Mouse (Mus musculus) heart, embryonic 12.5 days (tissue): ENCODE results near the gene Gtf2f1. TPM values are rescaled to one million over a fixed set of nuclear protein-coding genes. Genes with fewer than 3 reads are reported as not detected.
A peak's percentile ranks its signal among the peaks of the same experiment; 100 is the strongest.

Experiments used
- ATAC-seq: fragments of 200-750 bp; cut with Nextera tagmentation; 2 replicates; pipeline ENCODE4 v1.8.0; 2017; ENCODE audit warnings: moderate TSS enrichment, moderate library complexity; ENCODE audit not compliant: insufficient number of reproducible peaks, low FRiP score
- H3K27ac ChIP-seq: fragments of 300-500 bp; sonication (generic); 2 replicates; pipeline ENCODE4 v1.5.1; 2016; ENCODE audit warnings: mild to moderate bottlenecking, moderate library complexity; ENCODE audit not compliant: poor library complexity, severe bottlenecking
- H3K27me3 ChIP-seq: fragments of 300-500 bp; sonication (generic); replicated peaks from 2 replicates; pipeline ENCODE4 v1.6.1; 2016; ENCODE audit warnings: mild to moderate bottlenecking, moderate library complexity
- H3K36me3 ChIP-seq: fragments of 300-500 bp; sonication (generic); 2 replicates; pipeline ENCODE4 v1.6.1; 2016; ENCODE audit warnings: mild to moderate bottlenecking, moderate library complexity
- H3K4me1 ChIP-seq: fragments of 300-500 bp; sonication (generic); replicated peaks from 2 replicates; pipeline ENCODE4 v1.6.1; 2016; ENCODE audit warnings: mild to moderate bottlenecking
- H3K4me2 ChIP-seq: fragments of 300-500 bp; sonication (generic); 2 replicates; pipeline ENCODE4 v1.6.1; 2016; ENCODE audit warnings: mild to moderate bottlenecking, moderate library complexity
- H3K4me3 ChIP-seq: fragments of 300-500 bp; sonication (generic); 2 replicates; pipeline ENCODE4 v1.5.1; 2016; ENCODE audit warnings: mild to moderate bottlenecking
- H3K9ac ChIP-seq: fragments of 300-500 bp; sonication (generic); 2 replicates; pipeline ENCODE4 v1.6.1; 2016; ENCODE audit warnings: mild to moderate bottlenecking, moderate library complexity
- H3K9me3 ChIP-seq: fragments of 300-500 bp; sonication (generic); replicated peaks from 2 replicates; pipeline ENCODE4 v1.6.1; 2016; ENCODE audit warnings: mild to moderate bottlenecking, moderate library complexity
- WGBS: fragments of 180-500 bp; shearing (Covaris S2); methylation state at CpG from one replicate; pipeline ENCODE4 v1.1.7; 2016; 5-methylcytosine and 5-hydroxymethylcytosine counted together
- polyA plus RNA-seq: library from polyadenylated mRNA; unstranded; fragments of >200 nt; fragmentation: Nextera tagmentation; extraction: Ambion mirVana; gene quantifications from 2 replicates; pipeline ENCODE4 v1.2.1, GENCODE M21; 2016

Gtf2f1 gene
- polyA plus RNA-seq, 1 experiment from 2014 or later = 34.3 TPM

- peak; percentile 67 for ATAC-seq
- Histone ChIP-seq H3K4me1 (peaks cover 24% of the 10 kb centered on the region), H3K9ac (no peak overlapping the region), H3K4me3 (no peak overlapping the region), H3K27ac (no peak overlapping the region), H3K36me3 (peaks cover 73% of the 10 kb centered on the region), H3K9me3 (no peaks in the 10 kb centered on the region), H3K27me3 (no peaks in the 10 kb centered on the region), H3K4me2 (no peak overlapping the region)
- WGBS = 72% methylated on average over 7 of the region's 7 CpGs
These were observed 7.1 kb downstream of the Gtf2f1 start for GRCm38 (mm10) chr17:57003994-57004393.

- H3K27ac ChIP-seq = peak overlapping the region; percentile 71
- no peaks in the 10 kb centered on the region for H3K27me3 ChIP-seq
- peak overlapping the region; percentile 35 for H3K4me2 ChIP-seq
- H3K9ac ChIP-seq = peak overlapping the region; percentile 46; the same call in 1 of the 2 replicates
- ATAC-seq = no peak
- H3K36me3 ChIP-seq = peaks cover 57% of the 10 kb centered on the region
- H3K4me3 ChIP-seq = no peak overlapping the region
- peaks cover 40% of the 10 kb centered on the region for H3K4me1 ChIP-seq
- no peaks in the 10 kb centered on the region for H3K9me3 ChIP-seq
- WGBS = 20% methylated on average over 8 of the region's 8 CpGs
These were observed 9.9 kb downstream of the Gtf2f1 start for GRCm38 (mm10) chr17:57001228-57001627.

GRCm38 (mm10) chr17:56999968-57000609 is 11.0 kb downstream of the Gtf2f1 start, which contains the start of gene Pspn:
Pspn (minus strand) TSS chr17:57000018.
- 79% methylated on average over 9 of the region's 9 CpGs for WGBS
- ATAC-seq = no peak
- Histone ChIP-seq H3K4me1 (peaks cover 40% of the 10 kb centered on the region), H3K9me3 (no peaks in the 10 kb centered on the region), H3K27ac (peak within 1 kb of the TSS; percentile 71; the same call in 1 of the 2 replicates), H3K4me3 (no peak within 1 kb of the TSS), H3K27me3 (no peaks in the 10 kb centered on the region), H3K4me2 (no peak within 1 kb of the TSS), H3K36me3 (peaks cover 57% of the 10 kb centered on the region), H3K9ac (no peak within 1 kb of the TSS)

GRCm38 (mm10) chr17:56999414-56999813 is 11.7 kb downstream of the Gtf2f1 start:
- no peak for ATAC-seq
- Histone ChIP-seq H3K36me3 (peaks cover 57% of the 10 kb centered on the region), H3K4me3 (no peak overlapping the region), H3K9ac (no peak overlapping the region), H3K9me3 (no peaks in the 10 kb centered on the region), H3K4me2 (no peak overlapping the region), H3K4me1 (peaks cover 40% of the 10 kb centered on the region), H3K27me3 (no peaks in the 10 kb centered on the region), H3K27ac (no peak overlapping the region)
- 89% methylated on average over 9 of the region's 9 CpGs for WGBS

- peaks cover 35% of the 10 kb centered on the region for H3K4me1 ChIP-seq
- no peaks in the 10 kb centered on the region for H3K27me3 ChIP-seq
- WGBS = under 1% methylated on average over 38 of the region's 38 CpGs
- peak; percentile 99 for ATAC-seq
- H3K27ac ChIP-seq = peak within 1 kb of the TSS; percentile 65; the same call in 1 of the 2 replicates
- peak within 1 kb of the TSS; percentile 84 for H3K4me3 ChIP-seq
- peak within 1 kb of the TSS; percentile 74 for H3K9ac ChIP-seq
- H3K4me2 ChIP-seq = peak within 1 kb of the TSS; percentile 79
- no peaks in the 10 kb centered on the region for H3K9me3 ChIP-seq
- peaks cover 58% of the 10 kb centered on the region for H3K36me3 ChIP-seq
These were observed 13.9 kb downstream of the Gtf2f1 start, which contains the start of gene Alkbh7 for GRCm38 (mm10) chr17:56997029-56997667. Alkbh7 (plus strand) TSS chr17:56997339.

- 50% methylated on average over 2 of the region's 2 CpGs for WGBS
- Histone ChIP-seq H3K4me1 (peaks cover 30% of the 10 kb centered on the region), H3K27me3 (no peaks in the 10 kb centered on the region), H3K9ac (peak overlapping the region; percentile 11; the same call in 1 of the 2 replicates), H3K9me3 (no peaks in the 10 kb centered on the region), H3K4me3 (no peak overlapping the region), H3K4me2 (no peak overlapping the region), H3K36me3 (peaks cover 63% of the 10 kb centered on the region), H3K27ac (no peak overlapping the region)
- ATAC-seq = no peak
These were observed 14.6 kb downstream of the Gtf2f1 start for GRCm38 (mm10) chr17:56996506-56996905.

GRCm38 (mm10) chr17:56995046-56995445 is 16.0 kb downstream of the Gtf2f1 start:
- H3K9me3 ChIP-seq = no peaks in the 10 kb centered on the region
- peaks cover 23% of the 10 kb centered on the region for H3K4me1 ChIP-seq
- 86% methylated on average over 8 of the region's 8 CpGs for WGBS
- H3K4me3 ChIP-seq = no peak overlapping the region
- no peaks in the 10 kb centered on the region for H3K27me3 ChIP-seq
- H3K27ac ChIP-seq = no peak overlapping the region
- peaks cover 65% of the 10 kb centered on the region for H3K36me3 ChIP-seq
- H3K4me2 ChIP-seq = no peak overlapping the region
- ATAC-seq = no peak
- no peak overlapping the region for H3K9ac ChIP-seq

- WGBS = 61% methylated on average over 2 of the region's 2 CpGs
- no peak for ATAC-seq
These were observed 20.1 kb downstream of the Gtf2f1 start for GRCm38 (mm10) chr17:56990966-56991365.

GRCm38 (mm10) chr17:56990115-56990746 is 20.9 kb downstream of the Gtf2f1 start, which contains the start of gene Clpp:
Clpp (plus strand) TSS chr17:56990305.
- Histone ChIP-seq H3K9me3 (no peaks in the 10 kb centered on the region), H3K36me3 (peaks cover 37% of the 10 kb centered on the region), H3K27me3 (no peaks in the 10 kb centered on the region), H3K27ac (peak within 1 kb of the TSS; percentile 31; the same call in 1 of the 2 replicates), H3K4me1 (peaks cover 7% of the 10 kb centered on the region), H3K4me3 (peak within 1 kb of the TSS; percentile 89), H3K4me2 (peak within 1 kb of the TSS; percentile 83), H3K9ac (peak within 1 kb of the TSS; percentile 88)
- WGBS = under 1% methylated on average over 52 of the region's 52 CpGs
- peak; percentile 96 for ATAC-seq

More at GRCm38 (mm10) chr17:56990966-56991365, 20.1 kb downstream of the Gtf2f1 start:
- Histone ChIP-seq H3K4me2 (peak overlapping the region; percentile 83), H3K9ac (peak overlapping the region; percentile 88), H3K9me3 (no peaks in the 10 kb centered on the region), H3K4me1 (peaks cover 7% of the 10 kb centered on the region), H3K27ac (no peak overlapping the region), H3K4me3 (peak overlapping the region; percentile 89), H3K36me3 (peaks cover 45% of the 10 kb centered on the region), H3K27me3 (no peaks in the 10 kb centered on the region)

- peak overlapping the region; percentile 63 for H3K9ac ChIP-seq
- H3K27me3 ChIP-seq = no peaks in the 10 kb centered on the region
- H3K4me3 ChIP-seq = peak overlapping the region; percentile 89
- peaks cover 7% of the 10 kb centered on the region for H3K4me1 ChIP-seq
- no peaks in the 10 kb centered on the region for H3K9me3 ChIP-seq
- WGBS = 4% methylated on average over 25 of the region's 25 CpGs
- ATAC-seq = peak; percentile 87
- peak overlapping the region; percentile 83 for H3K4me2 ChIP-seq
- H3K36me3 ChIP-seq = peaks cover 32% of the 10 kb centered on the region
- peak overlapping the region; percentile 31; the same call in 1 of the 2 replicates for H3K27ac ChIP-seq
These were observed 21.5 kb downstream of the Gtf2f1 start for GRCm38 (mm10) chr17:56989467-56990114.
